Mouse (Mus musculus) neural tube, embryonic 12.5 days (tissue): ENCODE data around the gene Map3k3. TPM values are rescaled to one million over a fixed set of nuclear protein-coding genes. Genes with fewer than 3 reads are reported as not detected.

ENCODE experiments used
- ATAC-seq: fragments of 200-750 bp; cut with Nextera tagmentation; 2 replicates; pipeline ENCODE4 v1.8.0; 2017; ENCODE audit warnings: low read depth, mild to moderate bottlenecking, moderate TSS enrichment, moderate library complexity; ENCODE audit not compliant: low FRiP score
- H3K27ac ChIP-seq: fragments of 300-500 bp; sonication (generic); 2 replicates; pipeline ENCODE4 v1.5.1; 2016
- H3K27me3 ChIP-seq: fragments of 300-500 bp; sonication (generic); replicated peaks from 2 replicates; pipeline ENCODE4 v1.6.1; 2016; ENCODE audit warnings: mild to moderate bottlenecking
- H3K36me3 ChIP-seq: fragments of 300-500 bp; sonication (generic); 2 replicates; pipeline ENCODE4 v1.6.1; 2016; ENCODE audit warnings: mild to moderate bottlenecking
- H3K4me1 ChIP-seq: fragments of 300-500 bp; sonication (generic); 2 replicates; pipeline ENCODE4 v1.6.1; 2016
- H3K4me2 ChIP-seq: fragments of 300-500 bp; sonication (generic); replicated peaks from 2 replicates; pipeline ENCODE4 v1.6.1; 2016; ENCODE audit warnings: mild to moderate bottlenecking
- H3K4me3 ChIP-seq: fragments of 300-500 bp; sonication (generic); 2 replicates; pipeline ENCODE4 v1.5.1; 2016
- H3K9ac ChIP-seq: fragments of 300-500 bp; sonication (generic); 2 replicates; pipeline ENCODE4 v1.6.1; 2016; ENCODE audit warnings: mild to moderate bottlenecking
- H3K9me3 ChIP-seq: fragments of 300-500 bp; sonication (generic); 2 replicates; pipeline ENCODE4 v1.6.1; 2016; ENCODE audit warnings: mild to moderate bottlenecking
- WGBS: fragments of 180-500 bp; shearing (Covaris S2); methylation state at CpG from one replicate; pipeline ENCODE4 v1.1.7; 2016; 5-methylcytosine and 5-hydroxymethylcytosine counted together
- polyA plus RNA-seq: library from polyadenylated mRNA; unstranded; fragments of >200 nt; fragmentation: Nextera tagmentation; extraction: Ambion mirVana; gene quantifications from 2 replicates; pipeline ENCODE4 v1.2.1, GENCODE M21; 2016

The Map3k3 gene
- polyA plus RNA-seq, 1 experiment from 2014 or later = 24.4 TPM

DNA sequence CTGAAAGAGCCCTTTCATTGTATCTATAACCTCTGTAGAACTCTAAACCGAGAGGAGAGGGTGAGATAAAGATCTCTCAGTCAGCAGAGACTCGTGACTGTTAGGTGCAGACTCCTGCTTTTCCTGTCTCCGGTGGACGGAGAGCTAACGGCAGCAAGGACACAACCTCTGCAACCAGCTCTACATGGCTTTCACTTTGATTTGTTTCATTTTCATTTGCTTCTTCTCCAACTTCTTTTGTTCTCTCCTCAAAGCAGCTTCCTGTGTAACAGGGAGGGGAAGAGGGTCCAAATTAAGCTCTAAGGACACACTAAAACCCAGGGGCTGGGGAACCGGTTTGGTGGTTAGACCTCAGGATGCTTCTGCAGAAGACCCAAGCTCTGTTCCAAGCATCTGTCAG is 116.3 kb downstream of the Map3k3 start:
- Histone ChIP-seq H3K4me2 (no peak overlapping the region), H3K9me3 (no peaks in the 10 kb centered on the region), H3K4me3 (no peak overlapping the region), H3K9ac (no peak overlapping the region), H3K27ac (no peak overlapping the region), H3K4me1 (no peaks in the 10 kb centered on the region), H3K27me3 (no peaks in the 10 kb centered on the region), H3K36me3 (peaks cover 80% of the 10 kb centered on the region)
- 87% methylated on average over 6 of the region's 6 CpGs for WGBS
- no peak for ATAC-seq

DNA sequence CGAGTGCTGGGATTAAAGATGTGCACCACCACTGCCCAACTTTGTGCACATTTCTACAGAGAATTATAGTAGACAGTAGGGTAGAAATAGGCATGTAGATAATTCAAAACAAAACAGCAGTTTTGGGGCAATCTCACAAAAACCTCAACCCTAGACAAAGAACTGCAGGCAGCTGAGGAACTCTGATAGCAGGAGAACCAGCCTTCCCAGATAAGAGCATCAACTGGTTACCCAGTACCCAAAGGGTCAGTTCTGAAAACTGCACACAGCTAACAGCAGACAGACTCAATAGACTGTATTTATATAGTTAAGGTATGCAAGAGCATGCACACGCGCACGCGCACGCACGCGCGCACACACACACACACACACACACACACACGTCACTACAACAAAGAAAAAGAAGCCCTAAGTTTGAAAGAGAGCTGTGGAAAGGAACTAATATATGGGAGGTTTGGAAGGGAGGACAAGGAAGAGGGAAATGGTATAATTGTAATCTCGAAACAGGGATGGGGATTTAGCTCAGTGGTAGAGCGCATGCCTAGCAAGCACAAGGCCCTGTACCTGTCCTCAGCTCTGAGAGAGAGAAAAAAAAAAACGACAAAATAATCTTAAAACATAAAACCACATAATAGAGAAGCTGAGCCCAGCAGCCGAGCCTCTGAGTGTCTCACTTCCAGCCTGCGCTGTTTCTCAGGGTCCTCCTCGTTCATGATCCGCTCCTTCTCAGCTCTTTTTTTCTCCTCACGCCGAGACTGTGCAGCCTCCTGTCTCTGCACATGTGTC is 117.1 kb downstream of the Map3k3 start:
- Histone ChIP-seq H3K4me2 (no peak overlapping the region), H3K36me3 (peaks cover 81% of the 10 kb centered on the region), H3K4me1 (no peaks in the 10 kb centered on the region), H3K9ac (no peak overlapping the region), H3K9me3 (no peaks in the 10 kb centered on the region), H3K27ac (no peak overlapping the region), H3K4me3 (no peak overlapping the region), H3K27me3 (no peaks in the 10 kb centered on the region)
- ATAC-seq = no peak
- WGBS = 94% methylated on average over 19 of the region's 19 CpGs

DNA sequence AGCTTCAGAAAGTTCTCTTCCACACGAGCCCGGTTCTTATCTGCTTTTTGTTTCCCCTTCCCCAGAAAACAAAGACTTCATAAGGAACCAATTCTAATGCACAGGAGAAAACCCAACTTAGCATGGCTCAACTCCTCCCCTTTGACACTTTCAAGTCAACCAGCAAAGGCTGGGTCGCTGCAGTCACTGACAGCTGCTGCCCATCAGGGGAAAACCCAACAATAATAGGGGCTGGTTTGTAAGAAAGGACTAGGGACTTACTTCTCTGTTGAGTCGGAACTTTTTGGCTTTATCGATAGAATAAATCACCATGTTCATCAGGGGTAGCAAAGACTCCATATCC is 117.7 kb downstream of the Map3k3 start, which contains the start of gene Strada:
Strada (minus strand) TSS at position 46 of the 343 bp plus-strand sequence.
- no peaks in the 10 kb centered on the region for H3K9me3 ChIP-seq
- no peak for ATAC-seq
- whole genome bisulfite sequencing = 89% methylated on average over 5 of the region's 5 CpGs
- no peak within 1 kb of the TSS for H3K27ac ChIP-seq
- no peaks in the 10 kb centered on the region for H3K27me3 ChIP-seq
- H3K4me1 ChIP-seq = no peaks in the 10 kb centered on the region
- H3K36me3 ChIP-seq = peaks cover 81% of the 10 kb centered on the region
- no peak within 1 kb of the TSS for H3K9ac ChIP-seq
- H3K4me3 ChIP-seq = no peak within 1 kb of the TSS
- no peak within 1 kb of the TSS for H3K4me2 ChIP-seq

Other genes with a start within 250 kb of the Map3k3 start
- gene Cyb561, start 131.3 kb upstream of the Map3k3 start, polyA plus RNA-seq = 18.9 and 21.8 TPM in 2 replicates
- gene Ace, start 116.7 kb upstream of the Map3k3 start, polyA plus RNA-seq = 1.0 and 1.1 TPM in 2 replicates
- gene Ace3, start 89.9 kb upstream of the Map3k3 start, polyA plus RNA-seq = not detected in 2 replicates
- 5.3 and 7.7 TPM in 2 replicates for gene Kcnh6, start 76.5 kb upstream of the Map3k3 start, polyA plus RNA-seq
- 115 and 118 TPM in 2 replicates for gene Dcaf7, start 47.7 kb upstream of the Map3k3 start, polyA plus RNA-seq
- gene Taco1, start 18.6 kb upstream of the Map3k3 start, polyA plus RNA-seq = 9.3 and 10.3 TPM in 2 replicates
- gene Gm10840, start 76.2 kb downstream of the Map3k3 start, polyA plus RNA-seq = not detected in 2 replicates
- 277 and 281 TPM in 2 replicates for gene Limd2, start 76.2 kb downstream of the Map3k3 start, polyA plus RNA-seq
- gene Strada, start 117.6 kb downstream of the Map3k3 start, polyA plus RNA-seq = 37.1 and 38.3 TPM in 2 replicates
- gene Ccdc47, start 131.7 kb downstream of the Map3k3 start, polyA plus RNA-seq = 89.5 and 90.2 TPM in 2 replicates
- gene Ddx42, start 132.3 kb downstream of the Map3k3 start, polyA plus RNA-seq = 108 and 113 TPM in 2 replicates
- gene Ftsj3, start 171.5 kb downstream of the Map3k3 start, polyA plus RNA-seq = 52.3 TPM in 2 replicates
- 358 and 381 TPM in 2 replicates for gene Psmc5, start 171.5 kb downstream of the Map3k3 start, polyA plus RNA-seq
- gene Smarcd2, start 188.4 kb downstream of the Map3k3 start, polyA plus RNA-seq = 38.4 and 40.7 TPM in 2 replicates
- gene Tcam1, start 192.1 kb downstream of the Map3k3 start, polyA plus RNA-seq = 0.10 and 0.19 TPM in 2 replicates
- gene Gh, start 217.3 kb downstream of the Map3k3 start, polyA plus RNA-seq = not detected in 2 replicates
- gene Cd79b, start 230.1 kb downstream of the Map3k3 start, polyA plus RNA-seq = 1.0 and 1.3 TPM in 2 replicates